Mouse (Mus musculus) spleen, adult 2 months (tissue): Measurements from ENCODE around the gene Sept5.

Experiments used
- CTCF ChIP-seq: fragments of 200-500 bp; IDR thresholded peaks from 2 replicates; pipeline ENCODE4 v1.5.1; 2011; ENCODE audit warnings: mild to moderate bottlenecking, inconsistent platforms; ENCODE audit not compliant: insufficient read depth, insufficient read length, insufficient replicate concordance; ENCODE audit errors: extremely low read depth
- POLR2A ChIP-seq: fragments of 200-500 bp; IDR thresholded peaks from 2 replicates; pipeline ENCODE4 v1.6.1; 2011; ENCODE audit warnings: low read depth, low read length, inconsistent platforms

DNA sequence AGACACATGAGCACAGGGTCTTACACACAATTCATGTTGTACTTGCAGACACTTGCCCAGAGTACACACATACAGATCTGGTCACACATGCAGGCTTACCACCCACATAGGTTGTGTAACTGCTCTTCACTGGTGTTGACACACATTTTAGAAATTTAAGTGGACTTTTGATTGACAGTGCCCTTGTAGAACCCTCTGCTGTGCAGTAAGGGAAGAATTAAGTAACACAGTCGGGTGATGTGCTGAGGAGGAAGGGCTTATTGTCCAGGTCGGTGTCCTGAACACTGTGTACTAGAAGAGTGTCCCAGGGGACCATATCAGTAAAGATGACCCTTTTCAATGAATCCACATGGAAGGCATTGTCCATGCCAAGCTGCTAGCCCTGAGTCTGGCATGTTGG is 35.8 kb downstream of the Sept5 start:
- TF ChIP-seq CTCF (no peak), POLR2A (no peak)
